Mouse (Mus musculus) bone marrow macrophage, adult 2 months (primary cell): ENCODE measurements around the gene Gtf3c5. TPM values are rescaled to one million over a fixed set of nuclear protein-coding genes. Genes with fewer than 3 reads are reported as not detected.

Experiments
- H3K27ac ChIP-seq: 2 replicates; pipeline ENCODE4 v1.5.1; 2012; ENCODE audit warnings: low read depth, low read length; ENCODE audit not compliant: insufficient read depth
- H3K4me1 ChIP-seq: 2 replicates; pipeline ENCODE4 v1.6.1; 2012; ENCODE audit warnings: low read length; ENCODE audit not compliant: control insufficient read depth, insufficient read depth
- H3K4me3 ChIP-seq: 2 replicates; pipeline ENCODE4 v1.5.1; 2012; ENCODE audit warnings: mild to moderate bottlenecking, low read length, moderate library complexity; ENCODE audit not compliant: insufficient read depth
- CTCF ChIP-seq: IDR thresholded peaks from 2 replicates; pipeline ENCODE4 v1.5.1; 2012; ENCODE audit warnings: low read depth, mild to moderate bottlenecking, low read length, moderate library complexity
- POLR2A ChIP-seq: IDR thresholded peaks from 2 replicates; pipeline ENCODE4 v1.6.1; 2012; ENCODE audit warnings: mild to moderate bottlenecking, low read depth, low read length, borderline replicate concordance
- polyA plus RNA-seq: library from polyadenylated mRNA; stranded (reverse); fragments of >200 nt; gene quantifications from 2 replicates; pipeline ENCODE4 v1.2.4, GENCODE M21; 2012; ENCODE audit not compliant: missing spikeins, insufficient read depth, insufficient read length

Gtf3c5 gene
- polyA plus RNA-seq, 1 experiment = 12.9 TPM

GRCm38 (mm10) chr2:28619369-28619768 is 35.8 kb upstream of the Gtf3c5 start:
- no peak overlapping the region for H3K4me3 ChIP-seq
- H3K27ac ChIP-seq = no peak overlapping the region
- H3K4me1 ChIP-seq = peaks cover 13% of the 10 kb centered on the region; the same call in 1 of the 2 replicates
- TF ChIP-seq CTCF (no peak), POLR2A (no peak)

- no peak overlapping the region for H3K4me3 ChIP-seq
- TF ChIP-seq CTCF = no peak
- H3K27ac ChIP-seq = no peak overlapping the region
- H3K4me1 ChIP-seq = peaks cover 13% of the 10 kb centered on the region; the same call in 1 of the 2 replicates
Measured at GRCm38 (mm10) chr2:28618777-28619336, 35.3 kb upstream of the Gtf3c5 start.

GRCm38 (mm10) chr2:28617498-28618486 is 34.2 kb upstream of the Gtf3c5 start:
- H3K27ac ChIP-seq = no peak overlapping the region
- H3K4me1 ChIP-seq = peaks cover 13% of the 10 kb centered on the region; the same call in 1 of the 2 replicates
- TF ChIP-seq CTCF (no peak), POLR2A (no peak)
- H3K4me3 ChIP-seq = no peak overlapping the region

- Histone ChIP-seq H3K4me3 (no peak overlapping the region), H3K4me1 (peaks cover 13% of the 10 kb centered on the region), H3K27ac (no peak overlapping the region)
- TF ChIP-seq CTCF (no peak), POLR2A (no peak)
Measured at GRCm38 (mm10) chr2:28616874-28617273, 33.3 kb upstream of the Gtf3c5 start.

GRCm38 (mm10) chr2:28616358-28616757 is 32.8 kb upstream of the Gtf3c5 start:
- TF ChIP-seq CTCF = peak; percentile 23; the same call in 1 of the 2 replicates
- TF ChIP-seq POLR2A = no peak
- H3K27ac ChIP-seq = no peak overlapping the region
- H3K4me1 ChIP-seq = peaks cover 18% of the 10 kb centered on the region
- no peak overlapping the region for H3K4me3 ChIP-seq

GRCm38 (mm10) chr2:28613599-28613998 is 30.0 kb upstream of the Gtf3c5 start:
- H3K4me1 ChIP-seq = peaks cover 13% of the 10 kb centered on the region

GRCm38 (mm10) chr2:28612436-28613063 is 29.0 kb upstream of the Gtf3c5 start:
- no peak for TF ChIP-seq CTCF
- no peak for TF ChIP-seq POLR2A
- H3K4me1 ChIP-seq = peaks cover 12% of the 10 kb centered on the region
- no peak overlapping the region for H3K4me3 ChIP-seq
- H3K27ac ChIP-seq = no peak overlapping the region

More at GRCm38 (mm10) chr2:28613599-28613998, 30.0 kb upstream of the Gtf3c5 start:
- no peak overlapping the region for H3K4me3 ChIP-seq
- no peak for TF ChIP-seq POLR2A
- TF ChIP-seq CTCF = no peak
- H3K27ac ChIP-seq = no peak overlapping the region

- H3K27ac ChIP-seq = no peak overlapping the region
- H3K4me1 ChIP-seq = peaks cover 12% of the 10 kb centered on the region
- TF ChIP-seq CTCF = no peak
- TF ChIP-seq POLR2A = no peak
Measured at GRCm38 (mm10) chr2:28611407-28611787, 27.8 kb upstream of the Gtf3c5 start.

GRCm38 (mm10) chr2:28610716-28611406 is 27.3 kb upstream of the Gtf3c5 start:
- peaks cover 12% of the 10 kb centered on the region for H3K4me1 ChIP-seq
- no peak overlapping the region for H3K27ac ChIP-seq
- H3K4me3 ChIP-seq = no peak overlapping the region
- TF ChIP-seq POLR2A = no peak

More at GRCm38 (mm10) chr2:28611407-28611787, 27.8 kb upstream of the Gtf3c5 start:
- H3K4me3 ChIP-seq = no peak overlapping the region
